Mouse (Mus musculus) ES-E14 (cell line): ENCODE data around the gene Cenpa.

Source experiments
- HCFC1 ChIP-seq: IDR thresholded peaks from 2 replicates; pipeline ENCODE4 v1.6.1; 2012; ENCODE audit warnings: low read length, inconsistent platforms, borderline replicate concordance; ENCODE audit not compliant: insufficient read depth
- ZNF384 ChIP-seq: IDR thresholded peaks from 2 replicates; pipeline ENCODE4 v1.6.1; 2012; ENCODE audit warnings: low read depth, low read length, inconsistent platforms

DNA sequence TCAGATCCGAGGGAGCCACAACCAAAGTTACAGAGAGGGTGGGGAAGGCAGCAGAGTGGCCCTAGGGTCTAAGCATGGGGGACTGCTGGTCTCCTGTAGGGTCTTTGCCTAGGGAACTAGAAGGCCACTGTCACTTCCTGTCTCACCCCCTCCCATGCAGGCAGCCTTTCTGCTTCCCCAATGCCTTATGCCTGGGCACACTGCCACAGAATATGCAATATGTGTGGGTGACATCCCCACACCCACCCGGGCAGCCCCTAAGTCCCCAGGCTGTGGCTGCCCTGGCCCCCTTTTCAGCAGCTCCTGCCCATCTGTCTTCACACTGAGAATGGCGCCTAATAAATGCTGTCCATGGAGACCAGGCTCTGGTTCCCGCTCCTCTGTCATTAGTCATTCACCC is 41.7 kb upstream of the Cenpa start:
- TF ChIP-seq HCFC1 (no peak), ZNF384 (no peak)
